Mouse (Mus musculus): ENCODE measurements around the gene Gm13084. TPM values are rescaled to one million over a fixed set of nuclear protein-coding genes. Genes with fewer than 3 reads are reported as not detected.
"Not testable (repeated sequence)": the region's sequence is repeated elsewhere in the genome, so short reads cannot be mapped to it uniquely, and the experiment has no call there.

Gm13084 gene
- total RNA-seq (2012; rRNA removed) = not detected in 2 replicates
- total RNA-seq (2014; rRNA removed) = not detected in 2 replicates
- not detected in 2 replicates for polyA plus RNA-seq (2012; ENCODE audit: insufficient read length, low read depth)

DNA sequence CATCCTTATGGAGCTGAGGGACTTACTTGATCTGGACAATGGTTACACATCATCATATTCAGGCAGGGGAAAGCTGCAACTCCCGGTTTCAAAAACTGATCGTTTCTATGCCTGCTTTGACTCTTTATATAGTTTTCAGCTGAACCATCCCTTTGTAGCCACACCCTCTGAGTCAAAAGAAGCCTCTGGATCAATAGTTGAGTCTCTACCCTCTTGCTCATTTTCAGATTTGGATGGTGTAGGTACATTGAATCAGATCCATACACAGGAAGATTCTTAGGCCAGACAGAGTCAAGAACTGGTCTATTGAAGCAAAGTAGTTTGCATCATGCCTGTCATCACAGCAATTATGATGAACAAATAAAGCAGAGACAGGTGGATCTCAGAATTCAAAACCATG, at the start of gene Gm13084:
TSS of gene Gm13084 (minus strand) at position 101 of the 400 bp plus-strand sequence.
- Histone ChIP-seq H3K9ac (ENCODE audit: insufficient read depth, low read depth) (no peak within 1 kb of the TSS), H3K79me2 (replicated peaks; ENCODE audit: control insufficient read depth, extremely low read depth, insufficient read depth, poor library complexity, severe bottlenecking) (no peaks in the 10 kb centered on the region), H3K9me3 (replicated peaks; ENCODE audit: low read length) (peaks cover 3% of the 10 kb centered on the region), H3K36me3 (replicated peaks in 1 of 2; ENCODE audit: control insufficient read depth in 1 of 2, insufficient read depth in 1 of 2, low read length in 1 of 2) (no peaks in the 10 kb centered on the region), H3K27me3 (replicated peaks) (no peaks in the 10 kb centered on the region), H3K27ac (ENCODE audit: insufficient read depth, low read depth) (no peak within 1 kb of the TSS), H3K4me1 (ENCODE audit: control insufficient read depth in 1 of 2, insufficient read depth in 2 of 2) (no peaks in the 10 kb centered on the region), H3K4me3 (replicated peaks in 1 of 3; ENCODE audit: low read depth in 2 of 3, low read length in 2 of 3, poor library complexity in 1 of 3) (no peak within 1 kb of the TSS), H3K4me2 (ENCODE audit: insufficient read depth, low read depth, poor library complexity, severe bottlenecking) (no peak within 1 kb of the TSS)
- no peak for TF ChIP-seq IRF4 (IDR thresholded peaks at IDR 0.05; ENCODE audit: low read depth, low read length)
- no peak for TF ChIP-seq MEF2A (IDR thresholded peaks at IDR 0.05; ENCODE audit: borderline replicate concordance, low read depth, low read length)
- no peak for TF ChIP-seq POLR2A (IDR thresholded peaks at IDR 0.05; ENCODE audit: low read depth, low read length)
- dilution Hi-C loops (cut with MboI; ENCODE audit: extremely low pct_ligation_motif_present, extremely low pct_unique_long_range_greater_than_20kb, low sequenced_read_pairs) = no loop called here
- no peak for DNase-seq (ENCODE audit: extremely low read depth)
- in situ Hi-C loops (cut with MboI; ENCODE audit: low pct_ligation_motif_present, low pct_unique_long_range_greater_than_20kb, low sequenced_read_pairs) = no loop called here

DNA sequence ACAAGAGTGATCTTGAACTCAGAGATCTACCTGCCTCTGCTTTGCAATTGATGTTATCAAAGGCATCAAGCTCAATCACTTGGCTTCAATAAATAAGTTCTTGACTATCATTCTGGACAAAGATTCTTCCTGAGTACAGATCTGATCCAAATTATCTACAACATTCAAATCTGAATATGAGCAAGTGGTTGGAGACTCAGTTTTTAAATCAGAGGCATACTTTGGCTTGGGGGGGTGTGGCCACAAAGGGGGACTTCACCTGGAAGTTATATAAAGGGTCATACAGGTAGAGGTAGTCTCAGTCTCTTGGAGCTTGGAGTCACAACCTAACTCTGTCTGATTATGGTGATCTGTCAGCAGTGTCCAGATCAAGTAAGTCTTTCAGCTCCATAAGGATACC, 30.3 kb upstream of the Gm13084 start, which contains the start of gene Gm13103:
TSS of gene Gm13103 (plus strand) at position 301 of the 400 bp plus-strand sequence.
- H3K4me3 ChIP-seq (replicated peaks in 1 of 3; ENCODE audit: low read depth in 2 of 3, low read length in 2 of 3, poor library complexity in 1 of 3); H3K79me2 ChIP-seq (replicated peaks; ENCODE audit: control insufficient read depth, extremely low read depth, insufficient read depth, poor library complexity, severe bottlenecking); in situ Hi-C loops (cut with MboI; ENCODE audit: low pct_ligation_motif_present, low pct_unique_long_range_greater_than_20kb, low sequenced_read_pairs); H3K27me3 ChIP-seq (replicated peaks); dilution Hi-C loops (cut with MboI; ENCODE audit: extremely low pct_ligation_motif_present, extremely low pct_unique_long_range_greater_than_20kb, low sequenced_read_pairs); H3K4me1 ChIP-seq (ENCODE audit: control insufficient read depth in 1 of 2, insufficient read depth in 2 of 2); H3K9me3 ChIP-seq (replicated peaks; ENCODE audit: low read length); H3K36me3 ChIP-seq (replicated peaks in 1 of 2; ENCODE audit: control insufficient read depth in 1 of 2, insufficient read depth in 1 of 2, low read length in 1 of 2); H3K4me2 ChIP-seq (ENCODE audit: insufficient read depth, low read depth, poor library complexity, severe bottlenecking); DNase-seq (ENCODE audit: extremely low read depth); H3K9ac ChIP-seq (ENCODE audit: insufficient read depth, low read depth); H3K27ac ChIP-seq (ENCODE audit: insufficient read depth, low read depth): not testable (repeated sequence)

DNA sequence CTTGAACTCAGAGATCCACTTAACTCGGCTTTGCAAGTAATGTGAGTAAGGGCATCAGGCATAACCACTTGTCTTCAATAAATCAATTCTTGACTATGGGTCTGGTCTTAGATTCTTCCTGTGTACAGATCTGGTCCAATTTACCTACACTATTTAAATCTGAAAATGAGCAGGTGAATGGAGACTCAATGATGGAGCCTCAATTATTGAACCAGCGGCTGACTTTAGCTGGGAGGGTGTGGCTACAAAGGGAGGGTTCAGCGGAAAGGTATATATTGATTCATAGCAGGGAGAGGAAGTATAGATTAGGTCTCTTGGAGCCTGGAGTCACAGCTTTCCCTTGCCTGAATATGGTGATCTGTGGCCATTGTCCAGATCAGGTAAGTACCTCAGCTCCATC, 26.8 kb downstream of the Gm13084 start, which contains the start of gene Gm13023:
TSS of gene Gm13023 (plus strand) at position 301 of the 400 bp plus-strand sequence.
- H3K9ac ChIP-seq (ENCODE audit: insufficient read depth, low read depth); H3K4me1 ChIP-seq (ENCODE audit: control insufficient read depth in 1 of 2, insufficient read depth in 2 of 2); H3K4me2 ChIP-seq (ENCODE audit: insufficient read depth, low read depth, poor library complexity, severe bottlenecking); H3K9me3 ChIP-seq (replicated peaks; ENCODE audit: low read length); H3K4me3 ChIP-seq (replicated peaks in 1 of 3; ENCODE audit: low read depth in 2 of 3, low read length in 2 of 3, poor library complexity in 1 of 3); H3K27ac ChIP-seq (ENCODE audit: insufficient read depth, low read depth); H3K27me3 ChIP-seq (replicated peaks); in situ Hi-C loops (cut with MboI; ENCODE audit: low pct_ligation_motif_present, low pct_unique_long_range_greater_than_20kb, low sequenced_read_pairs); H3K36me3 ChIP-seq (replicated peaks in 1 of 2; ENCODE audit: control insufficient read depth in 1 of 2, insufficient read depth in 1 of 2, low read length in 1 of 2); H3K79me2 ChIP-seq (replicated peaks; ENCODE audit: control insufficient read depth, extremely low read depth, insufficient read depth, poor library complexity, severe bottlenecking); dilution Hi-C loops (cut with MboI; ENCODE audit: extremely low pct_ligation_motif_present, extremely low pct_unique_long_range_greater_than_20kb, low sequenced_read_pairs); DNase-seq (ENCODE audit: extremely low read depth): not testable (repeated sequence)

Other genes starting within 250 kb of the Gm13084 start
- not detected in 2 replicates for gene Gm13083, start 201.1 kb downstream of the Gm13084 start, total RNA-seq (2012; rRNA removed)
- gene Gm13083, start 201.1 kb downstream of the Gm13084 start, total RNA-seq (2014; rRNA removed) = not detected in 2 replicates
- gene Gm13083, start 201.1 kb downstream of the Gm13084 start, polyA plus RNA-seq (2012; ENCODE audit: insufficient read length, low read depth) = not detected in 2 replicates
- gene Gm13088, start 158.8 kb downstream of the Gm13084 start, total RNA-seq (2012; rRNA removed) = not detected in 2 replicates
- not detected in 2 replicates for gene Gm13088, start 158.8 kb downstream of the Gm13084 start, total RNA-seq (2014; rRNA removed)
- gene Gm13088, start 158.8 kb downstream of the Gm13084 start, polyA plus RNA-seq (2012; ENCODE audit: insufficient read length, low read depth) = not detected in 2 replicates
- gene Gm13089, start 113.4 kb downstream of the Gm13084 start, total RNA-seq (2012; rRNA removed) = not detected in 2 replicates
- gene Gm13089, start 113.4 kb downstream of the Gm13084 start, total RNA-seq (2014; rRNA removed) = not detected in 2 replicates
- gene Gm13089, start 113.4 kb downstream of the Gm13084 start, polyA plus RNA-seq (2012; ENCODE audit: insufficient read length, low read depth) = not detected in 2 replicates
- not detected in 2 replicates for gene Gm13078, start 96.6 kb downstream of the Gm13084 start, total RNA-seq (2012; rRNA removed)
- not detected in 2 replicates for gene Gm13078, start 96.6 kb downstream of the Gm13084 start, total RNA-seq (2014; rRNA removed)
- gene Gm13078, start 96.6 kb downstream of the Gm13084 start, polyA plus RNA-seq (2012; ENCODE audit: insufficient read length, low read depth) = not detected in 2 replicates
- gene Gm13023, start 26.7 kb downstream of the Gm13084 start, total RNA-seq (2012; rRNA removed) = not detected in 2 replicates
- gene Gm13023, start 26.7 kb downstream of the Gm13084 start, total RNA-seq (2014; rRNA removed) = not detected in 2 replicates
- gene Gm13023, start 26.7 kb downstream of the Gm13084 start, polyA plus RNA-seq (2012; ENCODE audit: insufficient read length, low read depth) = not detected in 2 replicates
- gene Gm13103, start 30.4 kb upstream of the Gm13084 start, total RNA-seq (2012; rRNA removed) = not detected in 2 replicates
- not detected in 2 replicates for gene Gm13103, start 30.4 kb upstream of the Gm13084 start, total RNA-seq (2014; rRNA removed)
- gene Gm13103, start 30.4 kb upstream of the Gm13084 start, polyA plus RNA-seq (2012; ENCODE audit: insufficient read length, low read depth) = not detected in 2 replicates
- not detected in 2 replicates for gene Pramef6, start 84.3 kb upstream of the Gm13084 start, total RNA-seq (2012; rRNA removed)
- gene Pramef6, start 84.3 kb upstream of the Gm13084 start, total RNA-seq (2014; rRNA removed) = not detected in 2 replicates
- gene Pramef6, start 84.3 kb upstream of the Gm13084 start, polyA plus RNA-seq (2012; ENCODE audit: insufficient read length, low read depth) = not detected in 2 replicates
- 0.08 TPM in 1 of 2 replicates, not detected in the other for gene Pramef25, start 134.9 kb upstream of the Gm13084 start, total RNA-seq (2012; rRNA removed)
- gene Pramef25, start 134.9 kb upstream of the Gm13084 start, total RNA-seq (2014; rRNA removed) = not detected in 2 replicates
- not detected in 2 replicates for gene Pramef25, start 134.9 kb upstream of the Gm13084 start, polyA plus RNA-seq (2012; ENCODE audit: insufficient read length, low read depth)
- gene Gm13101, start 150.9 kb upstream of the Gm13084 start, total RNA-seq (2012; rRNA removed) = not detected in 2 replicates
- not detected in 2 replicates for gene Gm13101, start 150.9 kb upstream of the Gm13084 start, total RNA-seq (2014; rRNA removed)
- not detected in 2 replicates for gene Gm13101, start 150.9 kb upstream of the Gm13084 start, polyA plus RNA-seq (2012; ENCODE audit: insufficient read length, low read depth)
- gene Pramef17, start 178.3 kb upstream of the Gm13084 start, total RNA-seq (2012; rRNA removed) = not detected in 2 replicates
- not detected in 2 replicates for gene Pramef17, start 178.3 kb upstream of the Gm13084 start, total RNA-seq (2014; rRNA removed)
- gene Pramef17, start 178.3 kb upstream of the Gm13084 start, polyA plus RNA-seq (2012; ENCODE audit: insufficient read length, low read depth) = not detected in 2 replicates
- not detected in 2 replicates for gene Pramel4, start 243.0 kb upstream of the Gm13084 start, total RNA-seq (2012; rRNA removed)
- not detected in 2 replicates for gene Pramel4, start 243.0 kb upstream of the Gm13084 start, total RNA-seq (2014; rRNA removed)
- not detected in 2 replicates for gene Pramel4, start 243.0 kb upstream of the Gm13084 start, polyA plus RNA-seq (2012; ENCODE audit: insufficient read length, low read depth)

All from CH12.LX (cell line).